Mouse (Mus musculus) neutrophil, adult 59 days (primary cell): ENCODE results near the gene Areg. TPM values are rescaled to one million over a fixed set of nuclear protein-coding genes. Genes with fewer than 3 reads are reported as not detected.

Source experiments
- total RNA-seq, 2 experiments: library from RNA; stranded (reverse); gene quantifications; 1 replicate in 1 of 2; 2 replicates in 1 of 2; pipeline ENCODE4 v1.2.4; 2023

Areg gene
- under 1 TPM in 1 of 2 experiments, not detected in 1; 0.62 TPM for total RNA-seq

GRCm38 (mm10) chr5:91139446-91139873, at the start of gene Areg:
Areg (plus strand) TSS chr5:91139599.

Other genes with a start within 250 kb of the Areg start
- not detected for gene Cxcl1, start 248.4 kb upstream of the Areg start, total RNA-seq
- gene Cxcl2, start 235.7 kb upstream of the Areg start, total RNA-seq = 100 to 1,000 TPM; 405 to 433 TPM
- 1 to 10 TPM; 2.5 to 3.9 TPM for gene Mthfd2l, start 208.5 kb upstream of the Areg start, total RNA-seq
- under 1 TPM in 1 of 2 experiments, not detected in 1; 0.51 TPM for gene Epgn, start 112.1 kb upstream of the Areg start, total RNA-seq
- not detected for gene Ereg, start 65.0 kb upstream of the Areg start, total RNA-seq